Mouse (Mus musculus): ENCODE measurements at regions not wholly inside any gene's neighbourhood (a gene's known extent, or its start where the extent isn't known, plus 50 kb on each side); places are given as distances from the start of the nearest gene placed in this dataset.

- no peak for TF ChIP-seq POLR2A (IDR thresholded peaks at IDR 0.05; ENCODE audit: extremely low read depth, insufficient read depth, low read length)
- TF ChIP-seq CTCF (IDR thresholded peaks at IDR 0.05; ENCODE audit: extremely low read depth, insufficient read depth, low read length): no peak
- Histone ChIP-seq H3K27ac (ENCODE audit: insufficient read depth, low read length) (no peak overlapping the region), H3K4me1 (ENCODE audit: control insufficient read depth, insufficient read depth, low read length) (0 out of 2 replicates have a peak, but pooled peaks cover 1% of the 10 kb centered on the region), H3K4me3 (ENCODE audit: insufficient read depth, low read length) (no peak overlapping the region)
These were observed 119.9 kb downstream of the 1700020N01Rik start for GRCm38 (mm10) chr10:21712828-21713227.

GRCm38 (mm10) chr10:21715436-21715835 is 122.5 kb downstream of the 1700020N01Rik start:
- no peak overlapping the region for H3K4me3 ChIP-seq (ENCODE audit: insufficient read depth, low read length)
- no peak overlapping the region for H3K27ac ChIP-seq (ENCODE audit: insufficient read depth, low read length)
- H3K4me1 ChIP-seq (ENCODE audit: control insufficient read depth, insufficient read depth, low read length): 0 out of 2 replicates have a peak, but pooled peaks cover 1% of the 10 kb centered on the region
- TF ChIP-seq POLR2A (IDR thresholded peaks at IDR 0.05; ENCODE audit: extremely low read depth, insufficient read depth, low read length) (no peak), CTCF (IDR thresholded peaks at IDR 0.05; ENCODE audit: extremely low read depth, insufficient read depth, low read length) (no peak)

- Histone ChIP-seq H3K27ac (ENCODE audit: insufficient read depth, low read length) (no peak overlapping the region), H3K4me3 (ENCODE audit: insufficient read depth, low read length) (no peak overlapping the region), H3K4me1 (ENCODE audit: control insufficient read depth, insufficient read depth, low read length) (no peaks in the 10 kb centered on the region)
- TF ChIP-seq CTCF (IDR thresholded peaks at IDR 0.05; ENCODE audit: extremely low read depth, insufficient read depth, low read length) (no peak), POLR2A (IDR thresholded peaks at IDR 0.05; ENCODE audit: extremely low read depth, insufficient read depth, low read length) (no peak)
These were observed 125.2 kb downstream of the 1700020N01Rik start for GRCm38 (mm10) chr10:21718189-21718588.

GRCm38 (mm10) chr10:21724351-21724750 is 131.4 kb downstream of the 1700020N01Rik start:
- no peak overlapping the region for H3K27ac ChIP-seq (ENCODE audit: insufficient read depth, low read length)
- no peak overlapping the region for H3K4me3 ChIP-seq (ENCODE audit: insufficient read depth, low read length)
- peaks cover 1% of the 10 kb centered on the region; the same call in 1 of the 2 replicates for H3K4me1 ChIP-seq (ENCODE audit: control insufficient read depth, insufficient read depth, low read length)
- TF ChIP-seq CTCF (IDR thresholded peaks at IDR 0.05; ENCODE audit: extremely low read depth, insufficient read depth, low read length) (no peak), POLR2A (IDR thresholded peaks at IDR 0.05; ENCODE audit: extremely low read depth, insufficient read depth, low read length) (no peak)

GRCm38 (mm10) chr10:21724999-21725398 is 132.1 kb downstream of the 1700020N01Rik start:
- TF ChIP-seq CTCF (IDR thresholded peaks at IDR 0.05; ENCODE audit: extremely low read depth, insufficient read depth, low read length) (no peak), POLR2A (IDR thresholded peaks at IDR 0.05; ENCODE audit: extremely low read depth, insufficient read depth, low read length) (no peak)
- no peak overlapping the region for H3K4me3 ChIP-seq (ENCODE audit: insufficient read depth, low read length)
- H3K4me1 ChIP-seq (ENCODE audit: control insufficient read depth, insufficient read depth, low read length): peaks cover 1% of the 10 kb centered on the region; the same call in 1 of the 2 replicates
- H3K27ac ChIP-seq (ENCODE audit: insufficient read depth, low read length): no peak overlapping the region

GRCm38 (mm10) chr10:21740256-21740655 is 141.7 kb upstream of the Sgk1 start:
- no peak overlapping the region for H3K4me3 ChIP-seq (ENCODE audit: insufficient read depth, low read length)
- TF ChIP-seq POLR2A (IDR thresholded peaks at IDR 0.05; ENCODE audit: extremely low read depth, insufficient read depth, low read length): no peak
- TF ChIP-seq CTCF (IDR thresholded peaks at IDR 0.05; ENCODE audit: extremely low read depth, insufficient read depth, low read length): no peak
- H3K27ac ChIP-seq (ENCODE audit: insufficient read depth, low read length): no peak overlapping the region
- H3K4me1 ChIP-seq (ENCODE audit: control insufficient read depth, insufficient read depth, low read length): no peaks in the 10 kb centered on the region

- Histone ChIP-seq H3K4me3 (ENCODE audit: insufficient read depth, low read length) (no peak overlapping the region), H3K27ac (ENCODE audit: insufficient read depth, low read length) (no peak overlapping the region), H3K4me1 (ENCODE audit: control insufficient read depth, insufficient read depth, low read length) (no peaks in the 10 kb centered on the region)
- no peak for TF ChIP-seq CTCF (IDR thresholded peaks at IDR 0.05; ENCODE audit: extremely low read depth, insufficient read depth, low read length)
- no peak for TF ChIP-seq POLR2A (IDR thresholded peaks at IDR 0.05; ENCODE audit: extremely low read depth, insufficient read depth, low read length)
These were observed 140.4 kb upstream of the Sgk1 start for GRCm38 (mm10) chr10:21741575-21741974.

GRCm38 (mm10) chr10:21741976-21742745 is 139.8 kb upstream of the Sgk1 start:
- Histone ChIP-seq H3K27ac (ENCODE audit: insufficient read depth, low read length) (no peak overlapping the region), H3K4me1 (ENCODE audit: control insufficient read depth, insufficient read depth, low read length) (no peaks in the 10 kb centered on the region), H3K4me3 (ENCODE audit: insufficient read depth, low read length) (no peak overlapping the region)
- no peak for TF ChIP-seq CTCF (IDR thresholded peaks at IDR 0.05; ENCODE audit: extremely low read depth, insufficient read depth, low read length)
- no peak for TF ChIP-seq POLR2A (IDR thresholded peaks at IDR 0.05; ENCODE audit: extremely low read depth, insufficient read depth, low read length)

- TF ChIP-seq CTCF (IDR thresholded peaks at IDR 0.05; ENCODE audit: extremely low read depth, insufficient read depth, low read length): no peak
- no peak for TF ChIP-seq POLR2A (IDR thresholded peaks at IDR 0.05; ENCODE audit: extremely low read depth, insufficient read depth, low read length)
- H3K4me3 ChIP-seq (ENCODE audit: insufficient read depth, low read length): no peak overlapping the region
- no peak overlapping the region for H3K27ac ChIP-seq (ENCODE audit: insufficient read depth, low read length)
- H3K4me1 ChIP-seq (ENCODE audit: control insufficient read depth, insufficient read depth, low read length): no peaks in the 10 kb centered on the region
These were observed 138.6 kb upstream of the Sgk1 start for GRCm38 (mm10) chr10:21743396-21743795.

GRCm38 (mm10) chr10:21744341-21744955 is 137.5 kb upstream of the Sgk1 start:
- H3K4me3 ChIP-seq (ENCODE audit: insufficient read depth, low read length): no peak overlapping the region
- no peaks in the 10 kb centered on the region for H3K4me1 ChIP-seq (ENCODE audit: control insufficient read depth, insufficient read depth, low read length)
- TF ChIP-seq POLR2A (IDR thresholded peaks at IDR 0.05; ENCODE audit: extremely low read depth, insufficient read depth, low read length) (no peak), CTCF (IDR thresholded peaks at IDR 0.05; ENCODE audit: extremely low read depth, insufficient read depth, low read length) (no peak)
- H3K27ac ChIP-seq (ENCODE audit: insufficient read depth, low read length): no peak overlapping the region

All from cortical plate, adult 2 months (tissue).